ENCODE assay signal across 13 mouse cellular contexts in the genomic region with DNA sequence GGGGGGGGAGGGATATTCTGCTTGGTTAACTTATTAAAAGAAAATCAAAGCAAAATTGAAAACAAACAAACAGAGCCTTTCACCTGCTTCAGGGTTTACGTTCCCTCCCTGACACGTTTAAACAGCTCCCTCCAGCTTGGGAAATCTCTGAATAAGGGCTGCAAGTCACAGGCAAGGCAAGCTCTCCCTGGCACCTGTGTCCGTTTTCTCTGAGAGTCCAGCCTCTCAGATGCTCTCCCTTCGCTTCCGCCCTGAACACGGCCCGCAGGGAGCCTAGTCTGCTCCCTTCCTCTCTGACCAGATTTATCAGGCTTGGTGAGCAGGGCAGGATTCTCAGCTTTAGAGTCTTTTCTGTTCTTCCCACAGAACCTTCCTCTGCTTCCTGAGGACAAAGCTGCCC.
DNase-seq lines count a peak whose midpoint lies in the region; ATAC-seq lines count a peak whose summit lies in the region.
"Had no signal": no experiment of that assay in that cellular context is flagged by ENCODE, and none has a peak within 500 bp of the region (broad histone marks: within the 10 kb centered on the region; RNA-seq: fewer than 3 reads in every experiment).

No protein-coding gene starts in this region.

- 42% methylated on average over 7 of the region's 7 CpGs for WGBS in heart, embryonic 15.5 days
- 55% methylated on average over 7 of the region's 7 CpGs for whole genome bisulfite sequencing in liver, embryonic 16.5 days (ENCODE audit: insufficient replicate concordance)

- H3K4me2 ChIP-seq in heart, embryonic 15.5 days, result no peak overlapping the region
- H3K4me2 ChIP-seq in liver, embryonic 16.5 days (ENCODE audit: low read depth, low read length), result no peak overlapping the region
- H3K4me2 ChIP-seq: forebrain, embryonic 12.5 days; hindbrain, embryonic 15.5 days; liver, embryonic 15.5 days had no signal

- H3K36me3 ChIP-seq in heart, embryonic 15.5 days, result no peaks in the 10 kb centered on the region
- no peaks in the 10 kb centered on the region for H3K36me3 ChIP-seq in liver, embryonic 16.5 days (ENCODE audit: control insufficient read depth, insufficient read depth)
- H3K36me3 ChIP-seq: forebrain, embryonic 12.5 days; hindbrain, embryonic 15.5 days; liver, embryonic 15.5 days had no signal

- H3K27me3 ChIP-seq in heart, embryonic 15.5 days, result no peaks in the 10 kb centered on the region
- H3K27me3 ChIP-seq in liver, embryonic 16.5 days (ENCODE audit: control insufficient read depth, insufficient read depth, low read depth, low read length), result no peaks in the 10 kb centered on the region
- H3K27me3 ChIP-seq: forebrain, embryonic 12.5 days; hindbrain, embryonic 15.5 days; liver, embryonic 15.5 days; Patski had no signal

- H3K9me3 ChIP-seq in heart, embryonic 15.5 days (replicated peaks), result no peaks in the 10 kb centered on the region
- H3K9me3 ChIP-seq in liver, embryonic 16.5 days (replicated peaks; ENCODE audit: control insufficient read depth, low read length), result no peaks in the 10 kb centered on the region
- H3K9me3 ChIP-seq: forebrain, embryonic 12.5 days; hindbrain, embryonic 15.5 days; liver, embryonic 15.5 days had no signal

- H3K9ac ChIP-seq in heart, embryonic 15.5 days, result peak overlapping the region; percentile 23; the same call in 1 of the 2 replicates
- H3K9ac ChIP-seq in liver, embryonic 16.5 days (ENCODE audit: low read depth, low read length), result no peak overlapping the region
- H3K9ac ChIP-seq: forebrain, embryonic 12.5 days; hindbrain, embryonic 15.5 days; liver, embryonic 15.5 days had no signal

- ATAC-seq in heart, embryonic 15.5 days (replicated peaks; ENCODE audit: insufficient number of reproducible peaks, insufficient read depth, low FRiP score, low read depth), result no peak
- ATAC-seq in liver, embryonic 16.5 days (ENCODE audit: low read depth), result no peak
- ATAC-seq: Patski had no signal

- H3K4me3 ChIP-seq in heart, embryonic 15.5 days, result no peak overlapping the region
- H3K4me3 ChIP-seq in liver, embryonic 16.5 days (ENCODE audit: low read depth, low read length), result no peak overlapping the region
- H3K4me3 ChIP-seq: forebrain, embryonic 12.5 days; hindbrain, embryonic 15.5 days; liver, embryonic 15.5 days had no signal

- intact Hi-C loops in heart, postnatal 10 days (cut with DNase I), result no loop called here

- no peak for DNase-seq in heart, postnatal 10 days
- DNase-seq in cerebellum, adult 11-12 months, result peak; percentile 58
- peak; percentile 60 for DNase-seq in cerebellum, adult 9-10 months
- no peak for DNase-seq in spleen, postnatal 10 days (ENCODE audit: low spot score in 2 of 2)
- DNase-seq in c-Kit-positive CD71-positive TER-119-positive erythroid progenitor cells, embryonic 14.5 days (ENCODE audit: low spot score), result no peak
- DNase-seq: kidney, adult 8-10 months; right cerebral cortex, postnatal 4 days had no signal

- H3K4me1 ChIP-seq in heart, embryonic 15.5 days (replicated peaks), result peaks cover 62% of the 10 kb centered on the region
- H3K4me1 ChIP-seq in liver, embryonic 16.5 days (ENCODE audit: control insufficient read depth, low read depth, low read length), result no peaks in the 10 kb centered on the region; the same call in 1 of the 2 replicates

- H3K27ac ChIP-seq in heart, embryonic 15.5 days, result peak overlapping the region; percentile 84
- peak overlapping the region; percentile 53; the same call in 1 of the 2 replicates for H3K27ac ChIP-seq in liver, embryonic 16.5 days (ENCODE audit: low read length)
- H3K27ac ChIP-seq: forebrain, embryonic 12.5 days; hindbrain, embryonic 15.5 days had no signal

Comparison
In these comparisons a context has a peak if more than half of its experiments do, and no peak if none do; other contexts are left out.
1. DNase-seq: peak in cerebellum, adult 11-12 months (single experiment) and cerebellum, adult 9-10 months (single experiment); none in heart, postnatal 10 days (0 of 2), spleen, postnatal 10 days (0 of 2) and c-Kit-positive CD71-positive TER-119-positive erythroid progenitor cells, embryonic 14.5 days (single experiment).